Mouse (Mus musculus): ENCODE measurements at regions not wholly inside any gene's neighbourhood (a gene's known extent, or its start where the extent isn't known, plus 50 kb on each side); places are given as distances from the start of the nearest gene placed in this dataset.
"Not testable (repeated sequence)": the region's sequence is repeated elsewhere in the genome, so short reads cannot be mapped to it uniquely, and the experiment has no call there.

DNA sequence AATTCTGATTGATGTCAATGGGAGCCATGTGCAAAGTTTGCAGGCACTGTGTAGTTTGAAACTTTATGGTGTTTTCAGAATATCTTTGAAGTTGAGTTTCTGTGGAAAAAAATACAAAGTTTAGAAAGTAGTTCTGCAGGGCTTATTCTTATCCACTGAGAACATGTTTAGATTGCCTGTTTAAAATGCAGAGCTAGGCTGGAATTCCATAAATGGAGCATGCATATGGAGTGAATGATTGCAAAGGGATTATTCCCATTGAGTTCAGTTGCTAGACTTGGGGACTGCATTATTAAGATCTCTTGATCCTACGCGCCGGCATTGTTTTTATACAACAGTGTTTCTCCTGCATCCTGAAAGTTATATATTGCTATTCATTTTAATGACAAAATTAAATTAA is 397.8 kb upstream of the Gm21833 start:
- Histone ChIP-seq H3K36me3 (ENCODE audit: insufficient read depth, low read length) (no peaks in the 10 kb centered on the region), H3K4me1 (replicated peaks; ENCODE audit: low read depth, low read length) (no peaks in the 10 kb centered on the region), H3K27me3 (ENCODE audit: insufficient read depth, low read length) (no peaks in the 10 kb centered on the region), H3K9me3 (ENCODE audit: low read length) (peaks cover 19% of the 10 kb centered on the region; the same call in 1 of the 2 replicates), H3K4me3 (replicated peaks; ENCODE audit: low read length) (no peak overlapping the region)
- no peak for TF ChIP-seq POU5F1 (IDR thresholded peaks at IDR 0.05; ENCODE audit: borderline replicate concordance, low read length)
- no peak for TF ChIP-seq CTCF (conservative IDR thresholded peaks at IDR 0.05; ENCODE audit: low read length)
- no peak for TF ChIP-seq NANOG (IDR thresholded peaks at IDR 0.05; ENCODE audit: borderline replicate concordance, low read length)

DNA sequence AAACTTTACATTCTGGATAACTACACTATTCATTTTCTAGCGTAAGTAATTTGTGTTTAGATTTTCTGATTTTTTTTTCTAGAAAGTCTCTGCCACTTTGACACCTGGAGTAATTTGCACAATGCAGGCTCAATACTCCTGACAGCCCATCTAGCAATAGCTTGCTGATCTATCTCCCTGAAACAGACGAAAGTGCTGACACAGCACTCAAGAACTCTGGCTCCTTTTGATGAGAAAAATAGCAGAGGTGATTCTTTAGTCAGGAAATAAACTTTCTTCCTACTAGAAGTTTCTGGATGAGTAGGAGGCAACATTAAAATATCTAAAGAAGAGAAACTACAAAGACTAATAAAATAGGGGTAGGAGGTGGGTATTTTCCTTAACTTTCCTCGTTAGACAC is 397.1 kb upstream of the Gm21833 start:
- H3K4me3 ChIP-seq (replicated peaks; ENCODE audit: low read length) = no peak overlapping the region
- H3K4me1 ChIP-seq (replicated peaks; ENCODE audit: low read depth, low read length) = no peaks in the 10 kb centered on the region
- TF ChIP-seq POU5F1 (IDR thresholded peaks at IDR 0.05; ENCODE audit: borderline replicate concordance, low read length) (no peak), NANOG (IDR thresholded peaks at IDR 0.05; ENCODE audit: borderline replicate concordance, low read length) (no peak), CTCF (conservative IDR thresholded peaks at IDR 0.05; ENCODE audit: low read length) (no peak)
- no peaks in the 10 kb centered on the region for H3K36me3 ChIP-seq (ENCODE audit: insufficient read depth, low read length)
- H3K27me3 ChIP-seq (ENCODE audit: insufficient read depth, low read length) = no peaks in the 10 kb centered on the region
- peaks cover 19% of the 10 kb centered on the region; the same call in 1 of the 2 replicates for H3K9me3 ChIP-seq (ENCODE audit: low read length)

DNA sequence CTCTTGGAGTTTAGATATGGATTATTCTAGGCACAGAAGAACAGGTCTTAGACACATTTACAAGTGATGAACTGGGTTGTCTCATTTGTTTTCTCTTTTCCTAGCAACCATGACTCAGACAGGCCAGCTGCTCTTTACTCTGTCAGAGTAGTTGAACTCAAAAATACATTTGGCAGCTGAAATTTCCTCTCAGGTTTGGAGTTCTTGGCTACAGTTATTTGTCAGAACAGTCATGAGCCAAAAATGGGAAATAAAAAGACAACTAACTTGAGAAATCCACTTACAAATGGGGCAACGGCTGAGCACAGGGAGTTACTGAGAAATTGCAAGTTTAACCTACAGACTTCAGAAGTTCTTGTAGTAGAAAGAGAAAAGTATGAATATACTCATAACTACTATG is 396.4 kb upstream of the Gm21833 start:
- no peaks in the 10 kb centered on the region for H3K27me3 ChIP-seq (ENCODE audit: insufficient read depth, low read length)
- no peak overlapping the region for H3K4me3 ChIP-seq (replicated peaks; ENCODE audit: low read length)
- H3K36me3 ChIP-seq (ENCODE audit: insufficient read depth, low read length) = no peaks in the 10 kb centered on the region
- no peaks in the 10 kb centered on the region for H3K4me1 ChIP-seq (replicated peaks; ENCODE audit: low read depth, low read length)
- TF ChIP-seq CTCF (conservative IDR thresholded peaks at IDR 0.05; ENCODE audit: low read length) (no peak), NANOG (IDR thresholded peaks at IDR 0.05; ENCODE audit: borderline replicate concordance, low read length) (no peak), POU5F1 (IDR thresholded peaks at IDR 0.05; ENCODE audit: borderline replicate concordance, low read length) (no peak)
- H3K9me3 ChIP-seq (ENCODE audit: low read length) = peaks cover 13% of the 10 kb centered on the region; the same call in 1 of the 2 replicates

- H3K4me3 ChIP-seq (replicated peaks; ENCODE audit: low read length) = no peak overlapping the region
- H3K36me3 ChIP-seq (ENCODE audit: insufficient read depth, low read length) = no peaks in the 10 kb centered on the region
- H3K27me3 ChIP-seq (ENCODE audit: insufficient read depth, low read length) = no peaks in the 10 kb centered on the region
- TF ChIP-seq CTCF (conservative IDR thresholded peaks at IDR 0.05; ENCODE audit: low read length) = no peak
- TF ChIP-seq POU5F1 (IDR thresholded peaks at IDR 0.05; ENCODE audit: borderline replicate concordance, low read length) = no peak
- no peak for TF ChIP-seq NANOG (IDR thresholded peaks at IDR 0.05; ENCODE audit: borderline replicate concordance, low read length)
- no peaks in the 10 kb centered on the region for H3K9me3 ChIP-seq (ENCODE audit: low read length)
- H3K4me1 ChIP-seq (replicated peaks; ENCODE audit: low read depth, low read length) = no peaks in the 10 kb centered on the region
These were observed 367.3 kb upstream of the Gm21833 start for GRCm38 (mm10) chr16:82460872-82461271.

DNA sequence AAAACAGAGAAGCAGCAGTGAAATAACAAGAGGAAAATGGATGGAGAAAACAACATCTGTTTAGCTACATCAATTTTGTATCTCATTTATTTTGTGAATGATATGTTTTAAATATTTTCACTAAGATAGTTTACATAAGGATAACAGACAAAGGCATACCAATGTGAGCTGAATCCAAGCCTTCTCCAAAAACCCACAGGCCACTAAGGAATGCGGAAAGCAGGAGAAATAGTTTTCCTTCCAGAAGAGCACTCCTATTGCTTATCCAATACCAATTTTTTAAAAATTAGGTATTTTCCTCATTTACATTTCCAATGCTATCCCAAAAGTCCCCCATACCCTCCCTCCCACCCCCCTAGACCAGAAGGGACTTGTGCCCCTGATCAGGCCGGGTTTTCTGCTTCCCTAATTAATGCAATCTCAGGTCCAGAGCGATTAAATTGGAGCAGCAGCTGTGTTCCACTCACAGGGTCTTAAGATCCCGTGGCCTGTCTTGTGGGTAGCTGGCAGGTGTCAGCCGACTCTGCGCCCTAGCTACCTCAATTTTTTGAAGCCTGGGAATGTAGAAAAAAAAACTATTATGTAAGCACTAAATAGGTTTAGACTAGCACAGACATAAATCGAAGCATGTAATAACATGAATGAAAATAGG is 357.3 kb upstream of the Gm21833 start:
- Histone ChIP-seq H3K27me3 (ENCODE audit: insufficient read depth, low read length) (no peaks in the 10 kb centered on the region), H3K4me1 (replicated peaks; ENCODE audit: low read depth, low read length) (no peaks in the 10 kb centered on the region), H3K36me3 (ENCODE audit: insufficient read depth, low read length) (no peaks in the 10 kb centered on the region), H3K4me3 (replicated peaks; ENCODE audit: low read length) (no peak overlapping the region), H3K9me3 (ENCODE audit: low read length) (no peaks in the 10 kb centered on the region)
- TF ChIP-seq CTCF (conservative IDR thresholded peaks at IDR 0.05; ENCODE audit: low read length) = no peak
- no peak for TF ChIP-seq NANOG (IDR thresholded peaks at IDR 0.05; ENCODE audit: borderline replicate concordance, low read length)
- no peak for TF ChIP-seq POU5F1 (IDR thresholded peaks at IDR 0.05; ENCODE audit: borderline replicate concordance, low read length)

DNA sequence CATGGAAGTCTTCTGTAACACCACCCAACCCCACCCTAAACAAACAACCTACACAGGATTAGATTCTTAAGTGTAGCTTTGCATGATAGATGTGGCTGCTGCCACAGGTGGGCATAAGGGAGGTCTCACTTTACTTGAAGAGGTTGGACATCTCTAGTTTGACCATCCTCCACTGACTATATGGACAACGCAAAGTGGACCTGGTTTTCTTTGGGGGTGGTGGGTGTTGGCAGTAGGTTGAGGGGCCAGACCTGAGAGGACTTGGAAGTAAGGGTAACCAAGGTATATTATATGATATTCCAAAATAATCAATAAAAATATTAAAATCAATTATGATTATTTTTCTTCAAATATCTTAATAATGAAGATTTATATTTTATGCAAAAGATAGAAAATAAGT is 307.8 kb upstream of the Gm21833 start:
- H3K36me3 ChIP-seq (ENCODE audit: insufficient read depth, low read length) = no peaks in the 10 kb centered on the region
- TF ChIP-seq POU5F1 (IDR thresholded peaks at IDR 0.05; ENCODE audit: borderline replicate concordance, low read length) (no peak), CTCF (conservative IDR thresholded peaks at IDR 0.05; ENCODE audit: low read length) (no peak), NANOG (IDR thresholded peaks at IDR 0.05; ENCODE audit: borderline replicate concordance, low read length) (no peak)
- H3K27me3 ChIP-seq (ENCODE audit: insufficient read depth, low read length) = no peaks in the 10 kb centered on the region
- no peaks in the 10 kb centered on the region for H3K9me3 ChIP-seq (ENCODE audit: low read length)
- H3K4me1 ChIP-seq (replicated peaks; ENCODE audit: low read depth, low read length) = no peaks in the 10 kb centered on the region
- no peak overlapping the region for H3K4me3 ChIP-seq (replicated peaks; ENCODE audit: low read length)

- TF ChIP-seq POU5F1 (IDR thresholded peaks at IDR 0.05; ENCODE audit: borderline replicate concordance, low read length) (no peak), NANOG (IDR thresholded peaks at IDR 0.05; ENCODE audit: borderline replicate concordance, low read length) (no peak), CTCF (conservative IDR thresholded peaks at IDR 0.05; ENCODE audit: low read length) (no peak)
- H3K9me3 ChIP-seq (ENCODE audit: low read length) = no peaks in the 10 kb centered on the region
- H3K36me3 ChIP-seq (ENCODE audit: insufficient read depth, low read length) = no peaks in the 10 kb centered on the region
- H3K27me3 ChIP-seq (ENCODE audit: insufficient read depth, low read length) = no peaks in the 10 kb centered on the region
- H3K4me1 ChIP-seq (replicated peaks; ENCODE audit: low read depth, low read length) = no peaks in the 10 kb centered on the region
- H3K4me3 ChIP-seq (replicated peaks; ENCODE audit: low read length) = no peak overlapping the region
These were observed 306.6 kb upstream of the Gm21833 start for GRCm38 (mm10) chr16:82521582-82521981.

DNA sequence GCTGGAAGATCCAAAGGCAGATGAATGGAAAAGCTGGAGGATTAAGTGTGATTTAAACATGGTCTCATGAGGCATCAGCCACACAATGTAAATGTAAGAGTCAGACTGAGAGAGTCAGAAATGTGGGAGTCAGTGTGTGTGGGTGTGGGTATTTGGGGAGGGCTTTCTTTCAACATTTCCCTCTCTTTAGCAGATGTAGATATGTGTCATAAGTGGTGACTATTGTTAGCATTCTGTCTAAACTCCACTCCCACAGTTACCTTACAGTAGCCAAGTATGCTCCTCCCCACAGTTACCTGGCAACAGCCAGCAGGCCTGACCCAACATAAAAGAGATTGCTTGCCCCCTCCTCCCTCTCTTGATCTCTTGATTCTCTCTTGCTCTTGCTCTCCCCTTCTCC is 263.8 kb upstream of the Gm21833 start:
- H3K4me1 ChIP-seq (replicated peaks; ENCODE audit: low read depth, low read length) = no peaks in the 10 kb centered on the region
- H3K9me3 ChIP-seq (ENCODE audit: low read length) = peaks cover 8% of the 10 kb centered on the region
- no peak for TF ChIP-seq POU5F1 (IDR thresholded peaks at IDR 0.05; ENCODE audit: borderline replicate concordance, low read length)
- no peak for TF ChIP-seq NANOG (IDR thresholded peaks at IDR 0.05; ENCODE audit: borderline replicate concordance, low read length)
- TF ChIP-seq CTCF (conservative IDR thresholded peaks at IDR 0.05; ENCODE audit: low read length) = no peak
- no peak overlapping the region for H3K4me3 ChIP-seq (replicated peaks; ENCODE audit: low read length)
- H3K36me3 ChIP-seq (ENCODE audit: insufficient read depth, low read length) = no peaks in the 10 kb centered on the region
- H3K27me3 ChIP-seq (ENCODE audit: insufficient read depth, low read length) = no peaks in the 10 kb centered on the region

- not testable (repeated sequence) for H3K4me3 ChIP-seq (replicated peaks; ENCODE audit: low read length); H3K9me3 ChIP-seq (ENCODE audit: low read length); H3K36me3 ChIP-seq (ENCODE audit: insufficient read depth, low read length); H3K27me3 ChIP-seq (ENCODE audit: insufficient read depth, low read length)
- peaks cover 40% of the 10 kb centered on the region for H3K4me1 ChIP-seq (replicated peaks; ENCODE audit: low read depth, low read length)
- TF ChIP-seq NANOG (IDR thresholded peaks at IDR 0.05; ENCODE audit: borderline replicate concordance, low read length) = peak; percentile 80; the same call in 1 of the 2 replicates
These were observed 231.7 kb upstream of the Gm21833 start for GRCm38 (mm10) chr16:82596461-82596860.

All from E14TG2a.4 (cell line).